Mouse (Mus musculus): ENCODE measurements around the gene Hnrnph3. TPM values are rescaled to one million over a fixed set of nuclear protein-coding genes. Genes with fewer than 3 reads are reported as not detected.

Gene Hnrnph3
- polyA plus RNA-seq, 1 experiment from 2014 or later: 175 TPM

DNA sequence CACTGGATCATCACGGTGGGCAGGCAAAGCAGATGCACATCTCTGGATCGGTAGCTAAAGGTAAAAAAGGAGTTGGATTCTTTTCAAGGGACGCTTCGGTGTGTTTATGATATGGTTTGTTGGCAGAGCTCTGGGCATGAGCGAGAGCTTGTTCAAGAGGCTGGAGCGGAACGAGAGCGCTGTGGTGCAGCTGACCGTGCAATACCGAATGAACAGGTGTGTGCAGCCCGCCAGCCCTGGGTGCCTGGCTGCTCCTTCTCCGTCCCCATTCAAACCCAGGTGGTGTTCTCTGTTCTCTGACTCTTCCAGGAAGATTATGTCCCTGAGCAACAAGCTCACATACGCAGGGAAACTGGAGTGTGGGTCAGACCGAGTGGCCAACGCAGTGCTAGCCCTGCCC lies 57.7 kb downstream of the Hnrnph3 start:
- WGBS: 96% methylated on average over 15 of the region's 15 CpGs
- no peak for ATAC-seq (replicated peaks)
- no peak overlapping the region for H3K4me3 ChIP-seq
- H3K9ac ChIP-seq: no peak overlapping the region
- H3K36me3 ChIP-seq (replicated peaks): peaks cover 9% of the 10 kb centered on the region
- H3K27me3 ChIP-seq (replicated peaks): no peaks in the 10 kb centered on the region
- no peaks in the 10 kb centered on the region for H3K9me3 ChIP-seq
- no peaks in the 10 kb centered on the region for H3K4me1 ChIP-seq
- H3K27ac ChIP-seq: no peak overlapping the region
- no peak overlapping the region for H3K4me2 ChIP-seq

DNA sequence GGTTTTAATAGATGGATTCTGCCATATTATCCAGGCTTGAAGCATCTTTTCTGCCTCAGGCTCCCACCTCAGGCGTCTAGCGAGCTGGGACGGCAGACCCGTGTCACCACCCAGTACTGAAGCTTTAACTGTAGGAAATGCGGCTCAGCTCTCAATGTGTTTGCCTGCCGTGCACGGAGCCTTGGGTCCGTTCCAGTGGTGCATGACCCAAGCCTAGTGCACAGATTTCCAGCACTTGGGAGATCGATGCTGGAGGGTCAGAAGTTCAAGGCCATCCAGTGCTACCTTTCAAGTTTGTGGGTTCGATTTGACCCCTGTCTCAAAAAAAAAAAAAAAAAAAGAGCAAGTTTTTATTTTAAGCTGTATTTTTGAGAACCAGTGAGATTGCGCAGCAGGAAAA lies 58.2 kb downstream of the Hnrnph3 start:
- H3K9ac ChIP-seq: no peak overlapping the region
- H3K27me3 ChIP-seq (replicated peaks): no peaks in the 10 kb centered on the region
- no peak overlapping the region for H3K4me3 ChIP-seq
- H3K36me3 ChIP-seq (replicated peaks): peaks cover 7% of the 10 kb centered on the region
- H3K4me1 ChIP-seq: no peaks in the 10 kb centered on the region
- no peaks in the 10 kb centered on the region for H3K9me3 ChIP-seq
- 94% methylated on average over 11 of the region's 11 CpGs for WGBS
- no peak overlapping the region for H3K4me2 ChIP-seq
- H3K27ac ChIP-seq: no peak overlapping the region
- ATAC-seq (replicated peaks): no peak

Other genes with a start within 250 kb of the Hnrnph3 start
- 103 and 113 TPM in 2 replicates for gene Ccar1, start 231.9 kb downstream of the Hnrnph3 start, polyA plus RNA-seq (2015; fragmentation: Nextera tagmentation; extraction: Ambion mirVana)
- gene Tet1, start 115.2 kb downstream of the Hnrnph3 start, polyA plus RNA-seq (2015; fragmentation: Nextera tagmentation; extraction: Ambion mirVana): 41.8 and 43.0 TPM in 2 replicates
- gene Slc25a16, start 103.6 kb downstream of the Hnrnph3 start, polyA plus RNA-seq (2015; fragmentation: Nextera tagmentation; extraction: Ambion mirVana): 13.9 and 14.3 TPM in 2 replicates
- 4.4 and 4.8 TPM in 2 replicates for gene Dna2, start 77.2 kb downstream of the Hnrnph3 start, polyA plus RNA-seq (2015; fragmentation: Nextera tagmentation; extraction: Ambion mirVana)
- gene Rufy2, start 44.0 kb downstream of the Hnrnph3 start, polyA plus RNA-seq (2015; fragmentation: Nextera tagmentation; extraction: Ambion mirVana): 61.2 and 65.5 TPM in 2 replicates
- gene Pbld2, start 98 bp upstream of the Hnrnph3 start, polyA plus RNA-seq (2015; fragmentation: Nextera tagmentation; extraction: Ambion mirVana): 1.1 and 1.3 TPM in 2 replicates
- 0.98 and 1.3 TPM in 2 replicates for gene Pbld1, start 35.9 kb upstream of the Hnrnph3 start, polyA plus RNA-seq (2015; fragmentation: Nextera tagmentation; extraction: Ambion mirVana)
- gene Atoh7, start 75.4 kb upstream of the Hnrnph3 start, polyA plus RNA-seq (2015; fragmentation: Nextera tagmentation; extraction: Ambion mirVana): 2.2 and 2.6 TPM in 2 replicates
- gene Mypn, start 179.7 kb upstream of the Hnrnph3 start, polyA plus RNA-seq (2015; fragmentation: Nextera tagmentation; extraction: Ambion mirVana): 0.21 and 0.31 TPM in 2 replicates
- 29.5 and 31.1 TPM in 2 replicates for gene Herc4, start 219.6 kb upstream of the Hnrnph3 start, polyA plus RNA-seq (2015; fragmentation: Nextera tagmentation; extraction: Ambion mirVana)